8 mouse cellular contexts compared by ENCODE assay signal in genomic region chrX:73964363-73964762, GRCm38 (mm10). TPM values are rescaled to one million over a fixed set of nuclear protein-coding genes. Genes with fewer than 3 reads are reported as not detected.
DNase-seq lines count a peak whose midpoint lies in the region; ATAC-seq lines count a peak whose summit lies in the region.

No protein-coding gene starts in this region.

- peak; percentile 25 for DNase-seq in adrenal gland, adult 2 months
- no peak for DNase-seq in adrenal gland, postnatal 4 days (ENCODE audit: low spot score in 2 of 2)
- peak; percentile 31 for DNase-seq in ZHBTc4 (ENCODE audit: low read depth, low spot score)
- DNase-seq in embryo, embryonic 11 days, result no peak
- DNase-seq in frontal cortex, adult 2 months (ENCODE audit: extremely low spot score in 1 of 2, low spot score in 1 of 2), result no peak

- ATAC-seq in heart, embryonic 16.5 days (replicated peaks; ENCODE audit: extremely low read depth, insufficient read depth, low FRiP score), result no peak
- no peak for ATAC-seq in limb, embryonic 13.5 days (ENCODE audit: low FRiP score, low read depth)
- ATAC-seq in midbrain, embryonic 13.5 days, result no peak

- peak overlapping the region; percentile 61 for H3K4me2 ChIP-seq in heart, embryonic 16.5 days (ENCODE audit: low read depth, low read length)
- H3K4me2 ChIP-seq in limb, embryonic 13.5 days (replicated peaks), result peak overlapping the region; percentile 77
- H3K4me2 ChIP-seq in midbrain, embryonic 13.5 days (replicated peaks), result peak overlapping the region; percentile 83

- 0 out of 2 replicates have a peak, but pooled peaks cover under 1% of the 10 kb centered on the region for H3K36me3 ChIP-seq in heart, embryonic 16.5 days (ENCODE audit: control insufficient read depth, insufficient read depth)
- peaks cover 13% of the 10 kb centered on the region; the same call in 1 of the 2 replicates for H3K36me3 ChIP-seq in limb, embryonic 13.5 days
- H3K36me3 ChIP-seq in midbrain, embryonic 13.5 days, result peaks cover 2% of the 10 kb centered on the region

- peak overlapping the region; percentile 5; the same call in 1 of the 2 replicates for H3K27ac ChIP-seq in heart, embryonic 16.5 days (ENCODE audit: low read length)
- no peak overlapping the region for H3K27ac ChIP-seq in limb, embryonic 13.5 days
- H3K27ac ChIP-seq in midbrain, embryonic 13.5 days, result no peak overlapping the region

- no peaks in the 10 kb centered on the region for H3K9me3 ChIP-seq in heart, embryonic 16.5 days (replicated peaks; ENCODE audit: control insufficient read depth, low read length)
- no peaks in the 10 kb centered on the region for H3K9me3 ChIP-seq in limb, embryonic 13.5 days
- no peaks in the 10 kb centered on the region for H3K9me3 ChIP-seq in midbrain, embryonic 13.5 days

- H3K9ac ChIP-seq in heart, embryonic 16.5 days (ENCODE audit: low read length), result peak overlapping the region; percentile 84
- H3K9ac ChIP-seq in limb, embryonic 13.5 days, result peak overlapping the region; percentile 74
- peak overlapping the region; percentile 60 for H3K9ac ChIP-seq in midbrain, embryonic 13.5 days (replicated peaks)

- WGBS in heart, embryonic 16.5 days, result 18% methylated on average over 3 of the region's 3 CpGs
- WGBS in limb, embryonic 13.5 days, result 27% methylated on average over 3 of the region's 3 CpGs
- WGBS in midbrain, embryonic 13.5 days, result 57% methylated on average over 3 of the region's 3 CpGs

- no peaks in the 10 kb centered on the region for H3K27me3 ChIP-seq in heart, embryonic 16.5 days (ENCODE audit: control insufficient read depth, insufficient read depth, low read length)
- peaks cover 13% of the 10 kb centered on the region; the same call in 1 of the 2 replicates for H3K27me3 ChIP-seq in limb, embryonic 13.5 days
- no peaks in the 10 kb centered on the region for H3K27me3 ChIP-seq in midbrain, embryonic 13.5 days

- H3K4me3 ChIP-seq in heart, embryonic 16.5 days (ENCODE audit: low read length), result peak overlapping the region; percentile 71
- H3K4me3 ChIP-seq in limb, embryonic 13.5 days, result peak overlapping the region; percentile 73
- H3K4me3 ChIP-seq in midbrain, embryonic 13.5 days (replicated peaks), result peak overlapping the region; percentile 78

- H3K4me1 ChIP-seq in heart, embryonic 16.5 days (ENCODE audit: control insufficient read depth, insufficient read depth, low read length), result peaks cover 19% of the 10 kb centered on the region
- H3K4me1 ChIP-seq in limb, embryonic 13.5 days, result peaks cover 19% of the 10 kb centered on the region
- H3K4me1 ChIP-seq in midbrain, embryonic 13.5 days (replicated peaks), result peaks cover 39% of the 10 kb centered on the region

RNA-seq across cellular contexts. Expression of gene Hcfc1, which starts 1.8 kb away (rescaled TPM):
- 10 to 100 TPM; 44.2 to 66.4 TPM for total RNA-seq in adrenal gland, adult 2 months (2021)
- 73.8 and 113 TPM in 2 replicates for polyA plus RNA-seq in adrenal gland, adult 2 months (2012; rRNA removed)
- total RNA-seq in adrenal gland, postnatal 4 days (2021), result 10 to 100 TPM; 93.9 to 95.8 TPM
- polyA plus RNA-seq in heart, embryonic 16.5 days (2015; fragmentation: Nextera tagmentation; extraction: Ambion mirVana), result 27.8 and 28.1 TPM in 2 replicates
- 62.0 and 64.6 TPM in 2 replicates for polyA plus RNA-seq in limb, embryonic 13.5 days (2015; fragmentation: Nextera tagmentation; extraction: Ambion mirVana)
- polyA plus RNA-seq in midbrain, embryonic 13.5 days (2015; fragmentation: Nextera tagmentation; extraction: Ambion mirVana), result 61.9 and 63.0 TPM in 2 replicates
- 41.1 and 44.0 TPM in 2 replicates for polyA plus RNA-seq in frontal cortex, adult 2 months (2012; rRNA removed)

RNA-seq across cellular contexts. Expression of gene Renbp, which starts 33.7 kb away (rescaled TPM):
- total RNA-seq in adrenal gland, adult 2 months (2021), result 10 to 100 TPM; 20.2 to 29.6 TPM
- 3.1 and 4.3 TPM in 2 replicates for polyA plus RNA-seq in adrenal gland, adult 2 months (2012; rRNA removed)
- 10 to 100 TPM; 30.4 to 30.8 TPM for total RNA-seq in adrenal gland, postnatal 4 days (2021)
- polyA plus RNA-seq in heart, embryonic 16.5 days (2015; fragmentation: Nextera tagmentation; extraction: Ambion mirVana), result 60.0 and 61.1 TPM in 2 replicates
- polyA plus RNA-seq in limb, embryonic 13.5 days (2015; fragmentation: Nextera tagmentation; extraction: Ambion mirVana), result 29.7 and 32.3 TPM in 2 replicates
- 10.5 and 12.3 TPM in 2 replicates for polyA plus RNA-seq in midbrain, embryonic 13.5 days (2015; fragmentation: Nextera tagmentation; extraction: Ambion mirVana)
- polyA plus RNA-seq in frontal cortex, adult 2 months (2012; rRNA removed), result 9.2 and 10.0 TPM in 2 replicates

RNA-seq across cellular contexts. Expression of gene Naa10, which starts 42.6 kb away (rescaled TPM):
- 10 to 100 TPM; 69.6 to 93.8 TPM for total RNA-seq in adrenal gland, adult 2 months (2021)
- 53.6 and 56.1 TPM in 2 replicates for polyA plus RNA-seq in adrenal gland, adult 2 months (2012; rRNA removed)
- 100 to 1,000 TPM in 1 of 2 experiments, 10 to 100 TPM in 1; 98.4 to 104 TPM for total RNA-seq in adrenal gland, postnatal 4 days (2021)
- polyA plus RNA-seq in heart, embryonic 16.5 days (2015; fragmentation: Nextera tagmentation; extraction: Ambion mirVana), result 89.8 and 97.1 TPM in 2 replicates
- 138 and 139 TPM in 2 replicates for polyA plus RNA-seq in limb, embryonic 13.5 days (2015; fragmentation: Nextera tagmentation; extraction: Ambion mirVana)
- 107 and 108 TPM in 2 replicates for polyA plus RNA-seq in midbrain, embryonic 13.5 days (2015; fragmentation: Nextera tagmentation; extraction: Ambion mirVana)
- polyA plus RNA-seq in frontal cortex, adult 2 months (2012; rRNA removed), result 77.6 and 80.3 TPM in 2 replicates

RNA-seq across cellular contexts. Expression of gene Arhgap4, which starts 42.7 kb away (rescaled TPM):
- 1 to 10 TPM; 3.2 to 4.0 TPM for total RNA-seq in adrenal gland, adult 2 months (2021)
- 9.9 and 11.1 TPM in 2 replicates for polyA plus RNA-seq in adrenal gland, adult 2 months (2012; rRNA removed)
- 10 to 100 TPM in 1 of 2 experiments, 1 to 10 TPM in 1; 6.6 to 10.1 TPM for total RNA-seq in adrenal gland, postnatal 4 days (2021)
- polyA plus RNA-seq in heart, embryonic 16.5 days (2015; fragmentation: Nextera tagmentation; extraction: Ambion mirVana), result 3.7 and 4.7 TPM in 2 replicates
- polyA plus RNA-seq in limb, embryonic 13.5 days (2015; fragmentation: Nextera tagmentation; extraction: Ambion mirVana), result 3.0 and 3.9 TPM in 2 replicates
- polyA plus RNA-seq in midbrain, embryonic 13.5 days (2015; fragmentation: Nextera tagmentation; extraction: Ambion mirVana), result 2.8 and 2.9 TPM in 2 replicates
- polyA plus RNA-seq in frontal cortex, adult 2 months (2012; rRNA removed), result 6.4 and 7.3 TPM in 2 replicates

RNA-seq across cellular contexts. Expression of gene Irak1, which starts 59.4 kb away (rescaled TPM):
- 100 to 1,000 TPM; 113 to 130 TPM for total RNA-seq in adrenal gland, adult 2 months (2021)
- polyA plus RNA-seq in adrenal gland, adult 2 months (2012; rRNA removed), result 586 and 733 TPM in 2 replicates
- 100 to 1,000 TPM; 127 to 128 TPM for total RNA-seq in adrenal gland, postnatal 4 days (2021)
- 53.0 and 55.9 TPM in 2 replicates for polyA plus RNA-seq in heart, embryonic 16.5 days (2015; fragmentation: Nextera tagmentation; extraction: Ambion mirVana)
- 54.3 and 60.5 TPM in 2 replicates for polyA plus RNA-seq in limb, embryonic 13.5 days (2015; fragmentation: Nextera tagmentation; extraction: Ambion mirVana)
- 37.4 and 44.3 TPM in 2 replicates for polyA plus RNA-seq in midbrain, embryonic 13.5 days (2015; fragmentation: Nextera tagmentation; extraction: Ambion mirVana)
- polyA plus RNA-seq in frontal cortex, adult 2 months (2012; rRNA removed), result 91.0 and 101 TPM in 2 replicates

Comparison
In these comparisons a context has a peak if more than half of its experiments do, and no peak if none do; other contexts are left out.
1. DNase-seq: peak in adrenal gland, adult 2 months (single experiment) and ZHBTc4 (single experiment); none in adrenal gland, postnatal 4 days (0 of 2), embryo, embryonic 11 days (single experiment) and frontal cortex, adult 2 months (0 of 2).
2. Peak in every context shown above with its lines, with median percentiles within 50 percentile points of each other: H3K4me2 ChIP-seq, H3K4me3 ChIP-seq and H3K9ac ChIP-seq.